Mouse (Mus musculus): ENCODE results near the gene 2310009B15Rik.

GRCm38 (mm10) chr1:138850823-138851222 is 5.8 kb downstream of the 2310009B15Rik start:
- TF ChIP-seq CTCF (IDR thresholded peaks at IDR 0.05; ENCODE audit: low read depth, low read length) (no peak), POLR2A (IDR thresholded peaks at IDR 0.05; ENCODE audit: borderline replicate concordance, low read depth, low read length) (no peak)

All from bone marrow macrophage, adult 2 months (primary cell).